In genomic region chr4:154904185-154905071, GRCm38 (mm10) we compare ENCODE assay signal across 8 mouse cellular contexts. TPM values are rescaled to one million over a fixed set of nuclear protein-coding genes. Genes with fewer than 3 reads are reported as not detected.
DNase-seq lines count a peak whose midpoint lies in the region; ATAC-seq and TF ChIP-seq lines count a peak whose summit lies in the region.

No protein-coding gene starts in this region.

- no peaks in the 10 kb centered on the region for H3K9me3 ChIP-seq in heart, postnatal 0 days (replicated peaks; ENCODE audit: control insufficient read depth, low read length)
- no peaks in the 10 kb centered on the region for H3K9me3 ChIP-seq in liver, embryonic 13.5 days (replicated peaks)

- TF ChIP-seq CTCF in heart, postnatal 0 days (IDR thresholded peaks at IDR 0.05; ENCODE audit: low read depth) = no peak

- H3K4me1 ChIP-seq in heart, postnatal 0 days (ENCODE audit: control insufficient read depth, insufficient read depth) = peaks cover 7% of the 10 kb centered on the region; the same call in 1 of the 2 replicates
- peaks cover 50% of the 10 kb centered on the region for H3K4me1 ChIP-seq in liver, embryonic 13.5 days (replicated peaks)

- no peak for TF ChIP-seq EP300 in heart, postnatal 0 days (IDR thresholded peaks at IDR 0.05; ENCODE audit: low read depth)

- DNase-seq in ES-CJ7 (ENCODE audit: low read depth, low spot score) = peak; percentile 94
- DNase-seq in c-Kit-positive CD71-negative TER-119-negative erythroid progenitor cells, embryonic 14.5 days (ENCODE audit: low read depth) = peak; percentile 83
- peak; percentile 60 for DNase-seq in fibroblast of lung, adult 2 months (ENCODE audit: low read depth)
- peak; percentile 66 for DNase-seq in heart, postnatal 0 days (ENCODE audit: low spot score)
- DNase-seq in kidney, postnatal 25 days = peak; percentile 88 to 91
- peak; percentile 89 for DNase-seq in liver, embryonic 13.5 days
- peak; percentile 86 to 87 for DNase-seq in natural killer cell, adult 2 months (ENCODE audit: low spot score in 2 of 2)
- DNase-seq in telencephalon, adult 2 months (ENCODE audit: low read depth, low spot score) = peak; percentile 86

- peak; percentile 88 for ATAC-seq in heart, postnatal 0 days (ENCODE audit: insufficient read depth, low read depth)
- peak; percentile 95 for ATAC-seq in liver, embryonic 13.5 days (ENCODE audit: low read depth)

- no peaks in the 10 kb centered on the region for H3K27me3 ChIP-seq in heart, postnatal 0 days (ENCODE audit: control insufficient read depth, insufficient read depth, low read length)
- peaks cover 5% of the 10 kb centered on the region for H3K27me3 ChIP-seq in liver, embryonic 13.5 days

- peak overlapping the region; percentile 58 for H3K4me2 ChIP-seq in heart, postnatal 0 days (ENCODE audit: low read depth, low read length)
- peak overlapping the region; percentile 80 for H3K4me2 ChIP-seq in liver, embryonic 13.5 days

- H3K36me3 ChIP-seq in heart, postnatal 0 days (replicated peaks; ENCODE audit: control insufficient read depth, insufficient read depth, low read length) = no peaks in the 10 kb centered on the region
- no peaks in the 10 kb centered on the region for H3K36me3 ChIP-seq in liver, embryonic 13.5 days

- H3K4me3 ChIP-seq in heart, postnatal 0 days (ENCODE audit: low read depth, low read length) = peak overlapping the region; percentile 29
- peak overlapping the region; percentile 61 for H3K4me3 ChIP-seq in liver, embryonic 13.5 days (replicated peaks)

- H3K27ac ChIP-seq in heart, postnatal 0 days (ENCODE audit: low read depth) = no peak overlapping the region
- H3K27ac ChIP-seq in liver, embryonic 13.5 days = peak overlapping the region; percentile 71

- no peak overlapping the region; the same call in 1 of the 2 replicates for H3K9ac ChIP-seq in heart, postnatal 0 days (replicated peaks; ENCODE audit: low read depth, low read length)
- peak overlapping the region; percentile 77 for H3K9ac ChIP-seq in liver, embryonic 13.5 days

- 2% methylated on average over 16 of the region's 16 CpGs for WGBS in heart, postnatal 0 days
- WGBS in liver, embryonic 13.5 days (ENCODE audit: insufficient replicate concordance) = 1% methylated on average over 16 of the region's 16 CpGs

RNA-seq across cellular contexts. Expression of gene Fam213b, which starts 5.5 kb away (rescaled TPM):
- total RNA-seq in heart, postnatal 0 days (2014; rRNA removed; ENCODE audit: low replicate concordance) = 43.5 and 72.4 TPM in 2 replicates
- 75.4 and 76.2 TPM in 2 replicates for polyA plus RNA-seq in heart, postnatal 0 days (2015; fragmentation: Nextera tagmentation; extraction: Ambion mirVana)
- 9.0 and 9.2 TPM in 2 replicates for polyA plus RNA-seq in liver, embryonic 13.5 days (2015; fragmentation: Nextera tagmentation; extraction: Ambion mirVana)

RNA-seq across cellular contexts. Expression of gene Tnfrsf14, which starts 23.9 kb away (rescaled TPM):
- 2.7 and 40.9 TPM in 2 replicates for total RNA-seq in heart, postnatal 0 days (2014; rRNA removed; ENCODE audit: low replicate concordance)
- polyA plus RNA-seq in heart, postnatal 0 days (2015; fragmentation: Nextera tagmentation; extraction: Ambion mirVana) = 0.30 and 0.40 TPM in 2 replicates
- polyA plus RNA-seq in liver, embryonic 13.5 days (2015; fragmentation: Nextera tagmentation; extraction: Ambion mirVana) = 49.5 and 51.7 TPM in 2 replicates

RNA-seq across cellular contexts. Expression of gene Mmel1, which starts 35.0 kb away (rescaled TPM):
- total RNA-seq in heart, postnatal 0 days (2014; rRNA removed; ENCODE audit: low replicate concordance) = 0.34 TPM in 1 of 2 replicates, not detected in the other
- polyA plus RNA-seq in heart, postnatal 0 days (2015; fragmentation: Nextera tagmentation; extraction: Ambion mirVana) = 0.07 and 0.12 TPM in 2 replicates
- polyA plus RNA-seq in liver, embryonic 13.5 days (2015; fragmentation: Nextera tagmentation; extraction: Ambion mirVana) = 2.4 TPM in 2 replicates

RNA-seq across cellular contexts. Expression of gene Hes5, which starts 56.3 kb away (rescaled TPM):
- not detected in 2 replicates for total RNA-seq in heart, postnatal 0 days (2014; rRNA removed; ENCODE audit: low replicate concordance)
- not detected in 2 replicates for polyA plus RNA-seq in heart, postnatal 0 days (2015; fragmentation: Nextera tagmentation; extraction: Ambion mirVana)
- 0.08 and 0.23 TPM in 2 replicates for polyA plus RNA-seq in liver, embryonic 13.5 days (2015; fragmentation: Nextera tagmentation; extraction: Ambion mirVana)

RNA-seq across cellular contexts. Expression of gene Pank4, which starts 59.5 kb away (rescaled TPM):
- 45.6 and 62.0 TPM in 2 replicates for total RNA-seq in heart, postnatal 0 days (2014; rRNA removed; ENCODE audit: low replicate concordance)
- polyA plus RNA-seq in heart, postnatal 0 days (2015; fragmentation: Nextera tagmentation; extraction: Ambion mirVana) = 27.4 and 30.6 TPM in 2 replicates
- polyA plus RNA-seq in liver, embryonic 13.5 days (2015; fragmentation: Nextera tagmentation; extraction: Ambion mirVana) = 23.9 and 27.0 TPM in 2 replicates

Comparison
In these comparisons a context has a peak if more than half of its experiments do, and no peak if none do; other contexts are left out.
1. RNA of gene Tnfrsf14, which starts 23.9 kb away (polyA plus RNA-seq): 49.5 to 51.7 TPM in liver, embryonic 13.5 days; 0.30 to 0.40 TPM in heart, postnatal 0 days; every median in the first group is over 10 times any median in the second.
2. Peak in every context shown above with its lines, with median percentiles within 50 percentile points of each other: DNase-seq.